Mouse (Mus musculus) fat pad, adult 2 months (tissue): ENCODE data around the gene Ephb3.

Experiments
- DNase-seq: peaks from one replicate; pipeline ENCODE4 v3.0.0-alpha.2; 2011; ENCODE audit warnings: low read depth, low spot score; ENCODE audit errors: extremely low read depth

The Ephb3 gene

GRCm38 (mm10) chr16:21245931-21246390, 41.4 kb downstream of the Ephb3 start:
- DNase-seq, result no peak

- DNase-seq, result no peak
Observed at GRCm38 (mm10) chr16:21246391-21247036, 42.0 kb downstream of the Ephb3 start.

DNA sequence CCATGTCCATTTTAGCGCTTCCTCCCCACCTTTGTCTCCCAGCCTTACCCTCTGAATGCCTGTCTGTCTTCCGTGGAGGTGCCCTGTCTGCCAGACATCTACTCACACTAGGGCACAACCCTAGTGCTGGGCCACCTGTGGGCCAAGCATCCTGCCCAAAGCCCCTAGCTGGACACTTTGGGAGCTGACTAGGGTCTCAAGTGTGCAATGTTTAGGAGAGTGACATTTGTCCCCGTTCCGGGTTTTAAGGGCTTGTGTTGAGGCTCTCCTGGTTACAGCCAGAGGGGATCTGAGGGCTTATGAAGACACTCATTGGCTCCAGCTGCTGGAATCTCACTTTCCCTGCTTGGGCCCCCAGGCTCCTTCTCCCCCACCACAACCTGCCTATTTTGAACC, 42.5 kb downstream of the Ephb3 start:
- DNase-seq, result no peak

GRCm38 (mm10) chr16:21247871-21248712, 43.5 kb downstream of the Ephb3 start:
- DNase-seq, result no peak

DNA sequence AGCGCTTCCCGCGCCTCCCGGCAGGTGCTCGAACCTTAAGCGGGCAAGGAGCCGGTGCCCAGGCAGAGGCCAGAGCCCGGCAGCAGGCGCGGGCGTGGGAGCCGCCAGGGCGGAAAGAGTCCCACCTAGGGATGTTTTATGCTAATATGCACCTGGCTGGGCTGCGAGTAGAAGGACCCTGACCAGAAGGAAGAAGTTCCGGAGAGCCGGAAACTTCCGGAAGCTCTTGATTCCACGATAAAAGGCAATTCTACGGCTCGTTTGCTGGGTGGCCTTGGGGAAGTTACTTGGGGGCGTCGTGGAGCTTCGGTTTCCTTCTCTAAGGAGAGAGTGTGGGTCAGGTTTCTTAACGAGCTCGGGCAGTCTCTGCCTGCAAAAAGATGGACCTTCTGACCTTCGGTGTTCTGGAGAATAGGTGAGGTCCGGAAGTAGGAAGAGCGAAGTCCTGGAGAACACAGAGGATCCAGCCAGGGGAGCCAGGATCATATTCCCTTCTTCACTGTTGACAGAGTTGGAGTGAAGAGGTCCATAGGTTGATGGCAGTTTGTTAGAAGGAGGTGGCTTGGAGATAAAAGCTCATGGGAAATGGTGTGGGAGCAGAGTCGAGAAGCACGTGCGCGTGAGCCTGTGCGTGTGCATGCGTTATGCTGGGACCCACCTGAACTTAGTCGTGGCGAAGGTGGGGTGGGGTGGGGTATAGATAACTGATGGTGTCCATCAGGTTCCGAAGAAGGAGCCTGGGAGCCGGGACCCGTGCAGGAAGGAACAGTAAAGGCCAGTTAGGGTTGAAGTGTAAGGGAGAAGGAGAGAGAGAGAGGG, 44.4 kb downstream of the Ephb3 start:
- no peak for DNase-seq

DNA sequence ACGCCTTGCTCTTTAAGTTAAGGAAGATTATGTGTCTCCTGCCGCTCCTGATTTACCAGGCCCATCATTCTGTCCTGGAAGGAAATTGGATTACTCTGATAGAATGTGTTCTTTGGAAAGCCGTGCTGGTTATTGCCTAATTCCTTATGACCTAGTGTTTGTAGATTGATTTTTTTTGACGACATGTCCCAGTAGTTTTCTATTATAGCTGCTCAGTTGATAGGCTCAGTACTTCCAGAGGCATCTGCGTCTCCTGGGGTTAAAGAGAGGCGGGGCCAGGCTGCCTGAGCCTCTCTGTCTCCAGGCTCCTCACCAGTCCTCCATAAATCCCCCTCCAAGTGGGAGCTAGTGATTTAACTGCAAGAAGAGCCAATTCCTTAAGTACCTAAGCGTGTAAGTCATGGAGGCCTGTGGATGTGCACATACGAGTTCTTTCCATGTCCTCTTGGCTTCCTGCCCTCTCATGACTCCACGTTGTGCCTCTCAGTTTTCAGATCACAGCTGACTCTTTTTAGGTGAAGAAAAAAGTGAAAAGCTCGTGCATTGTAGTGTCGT, 47.9 kb downstream of the Ephb3 start:
- no peak for DNase-seq

DNA sequence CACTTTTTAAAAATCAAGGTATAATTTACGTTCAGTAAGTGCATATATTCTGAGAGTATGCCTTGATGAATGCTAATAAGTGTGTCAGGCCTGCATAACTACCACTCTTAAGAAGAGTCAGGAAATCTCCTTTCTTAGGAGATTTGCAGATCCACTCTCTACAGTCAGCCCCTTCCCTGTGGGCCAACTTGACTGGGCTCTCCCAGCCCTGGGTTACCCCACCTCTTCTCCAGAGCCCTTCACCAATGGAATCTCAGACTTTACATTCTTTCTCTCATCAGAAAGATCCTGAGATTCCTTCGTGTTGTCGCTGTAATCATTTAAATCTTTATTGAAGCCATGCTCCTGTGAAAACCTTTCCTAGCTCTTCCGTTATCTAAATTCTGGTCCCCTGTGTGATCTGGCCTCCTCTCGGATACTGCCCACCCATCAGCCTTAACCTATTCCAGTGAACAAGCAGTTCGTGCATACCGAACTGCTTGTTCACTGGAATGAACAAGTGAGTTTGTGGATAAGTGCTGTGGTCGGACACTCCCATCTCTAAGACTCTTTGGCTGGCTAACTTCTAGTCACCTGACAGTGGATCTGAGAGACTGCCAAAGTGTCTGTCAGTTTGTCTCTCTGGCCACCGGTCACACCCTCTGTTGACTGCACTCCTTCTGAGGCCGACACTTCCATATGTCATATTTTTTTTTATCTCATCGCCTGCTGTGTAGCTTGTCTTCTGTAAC, 51.2 kb downstream of the Ephb3 start:
- DNase-seq, result no peak

DNA sequence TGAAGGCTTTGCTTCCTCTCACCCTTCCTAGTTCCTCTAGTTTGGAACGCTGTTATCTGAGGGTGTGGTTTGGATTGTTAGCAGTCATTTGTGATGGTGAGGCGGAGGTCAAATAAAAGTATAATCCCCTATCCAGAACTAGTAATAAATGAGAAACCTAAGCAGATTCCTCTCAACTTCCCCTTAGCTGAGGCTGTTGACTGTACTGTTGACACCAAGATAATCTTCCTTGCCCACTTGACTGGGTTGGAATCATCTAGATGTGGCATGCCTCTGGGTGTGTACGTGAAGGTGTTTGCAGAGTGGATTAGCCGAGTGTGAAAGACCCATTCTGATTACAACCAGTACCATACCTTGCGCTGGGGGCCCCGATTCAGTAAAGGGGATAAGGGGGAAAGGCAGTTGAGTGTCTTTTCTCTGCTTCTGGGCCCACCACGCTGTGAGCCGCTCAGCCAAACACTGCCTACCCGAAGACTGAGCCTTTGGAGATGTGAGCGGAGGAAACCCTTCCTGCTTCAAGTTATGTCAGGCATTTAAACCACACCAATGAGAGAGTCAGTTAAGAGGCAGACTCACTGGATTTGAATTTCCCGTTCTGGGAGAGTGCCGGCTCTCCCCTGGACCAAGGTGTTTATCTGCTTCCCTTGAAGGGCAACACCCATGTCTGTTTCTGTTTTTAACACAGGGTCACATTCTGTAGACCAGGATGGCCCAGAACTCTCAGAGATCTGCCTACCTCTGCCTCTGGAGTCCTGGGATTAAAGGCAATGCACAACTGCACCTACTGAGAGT, 52.2 kb downstream of the Ephb3 start:
- DNase-seq, result no peak

- DNase-seq, result no peak
Observed at GRCm38 (mm10) chr16:21265417-21265816, 60.9 kb downstream of the Ephb3 start.

- DNase-seq, result no peak
Observed at GRCm38 (mm10) chr16:21269775-21270174, 65.2 kb downstream of the Ephb3 start.

DNA sequence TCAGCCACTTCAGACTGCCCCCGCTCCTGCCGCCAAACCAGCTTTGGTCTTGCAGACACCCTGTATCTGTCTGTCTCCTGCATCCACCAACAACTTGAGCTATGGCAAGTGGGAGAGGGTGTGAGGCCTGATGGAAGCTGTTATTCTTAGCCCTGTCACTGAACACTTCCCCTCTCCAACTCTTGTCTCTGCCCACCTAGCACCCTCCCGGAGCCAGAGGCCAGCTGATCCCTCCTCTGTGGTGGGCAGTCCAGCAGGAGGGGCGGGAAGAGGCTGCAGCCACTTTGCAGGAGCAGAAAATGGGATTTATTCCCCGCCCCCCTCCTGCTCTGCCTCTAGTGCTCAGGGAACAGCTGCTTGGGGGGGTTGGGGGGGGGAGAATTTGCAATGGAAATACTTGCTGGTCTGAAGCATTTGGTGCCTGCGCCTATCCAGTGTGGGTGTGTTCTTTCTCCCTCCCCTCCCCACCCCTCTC, 67.3 kb downstream of the Ephb3 start:
- no peak for DNase-seq

- DNase-seq, result no peak
Observed at GRCm38 (mm10) chr16:21272748-21273147, 68.2 kb downstream of the Ephb3 start.
